Mouse (Mus musculus): Measurements from ENCODE around the gene Ldb1. TPM values are rescaled to one million over a fixed set of nuclear protein-coding genes. Genes with fewer than 3 reads are reported as not detected.

Ldb1 gene
- 100 to 1,000 TPM; 104 to 105 TPM for total RNA-seq (2021)

- intact Hi-C loops (cut with DNase I) = no loop called here
These were observed at the start of gene Ldb1 for GRCm38 (mm10) chr19:46044993-46045695. Ldb1 (minus strand) TSS chr19:46045214.

GRCm38 (mm10) chr19:46094144-46094543 is 49.1 kb upstream of the Ldb1 start:
- no peak for DNase-seq (ENCODE audit: low spot score in 2 of 2)
- intact Hi-C loops (cut with DNase I) = no loop called here

More at GRCm38 (mm10) chr19:46044993-46045695, at the start of gene Ldb1:
- DNase-seq (ENCODE audit: low spot score in 2 of 2) = peak; percentile 86 to 90

GRCm38 (mm10) chr19:46091641-46092040 is 46.6 kb upstream of the Ldb1 start:
- intact Hi-C loops (cut with DNase I) = no loop called here
- DNase-seq (ENCODE audit: low spot score in 2 of 2) = no peak

- intact Hi-C loops (cut with DNase I) = loop anchor here (5.0 kb wide), 2 partner anchors 44 to 189 kb away; partner anchors contain the start of gene Elovl3
- DNase-seq (ENCODE audit: low spot score in 2 of 2) = no peak
These were observed 42.9 kb upstream of the Ldb1 start for GRCm38 (mm10) chr19:46087871-46088270.

GRCm38 (mm10) chr19:46086337-46086736 is 41.3 kb upstream of the Ldb1 start:
- intact Hi-C loops (cut with DNase I) = loop anchor here (5.0 kb wide), 2 partner anchors 46 to 191 kb away; partner anchors contain the start of gene Elovl3
- peak; percentile 62 to 67 for DNase-seq (ENCODE audit: low spot score in 2 of 2)

- intact Hi-C loops (cut with DNase I) = loop anchor here (5.0 kb wide), 2 partner anchors 47 to 192 kb away; partner anchors contain the start of gene Elovl3
These were observed 40.2 kb upstream of the Ldb1 start for GRCm38 (mm10) chr19:46085185-46085584.

GRCm38 (mm10) chr19:46078535-46078934 is 33.5 kb upstream of the Ldb1 start:
- intact Hi-C loops (cut with DNase I) = no loop called here
- no peak for DNase-seq (ENCODE audit: low spot score in 2 of 2)

More at GRCm38 (mm10) chr19:46085185-46085584, 40.2 kb upstream of the Ldb1 start:
- DNase-seq (ENCODE audit: low spot score in 2 of 2) = no peak

- intact Hi-C loops (cut with DNase I) = loop anchor here (1.0 kb wide), 1 partner anchor 19 kb away; no protein-coding TSS in a partner anchor
- DNase-seq (ENCODE audit: low spot score in 2 of 2) = peak; percentile 100
These were observed 30.9 kb upstream of the Ldb1 start, which contains the start of gene Nolc1 for GRCm38 (mm10) chr19:46075616-46076607. Nolc1 (plus strand) TSS chr19:46075863.

- no peak for DNase-seq (ENCODE audit: low spot score in 2 of 2)
- intact Hi-C loops (cut with DNase I) = no loop called here
These were observed 29.3 kb upstream of the Ldb1 start for GRCm38 (mm10) chr19:46074266-46074665.

- intact Hi-C loops (cut with DNase I) = no loop called here
- DNase-seq (ENCODE audit: low spot score in 2 of 2) = no peak
These were observed 28.3 kb upstream of the Ldb1 start for GRCm38 (mm10) chr19:46073285-46073684.

- intact Hi-C loops (cut with DNase I) = no loop called here
- no peak for DNase-seq (ENCODE audit: low spot score in 2 of 2)
These were observed 23.0 kb upstream of the Ldb1 start for GRCm38 (mm10) chr19:46068054-46068453.

GRCm38 (mm10) chr19:46060845-46061244 is 15.8 kb upstream of the Ldb1 start:
- intact Hi-C loops (cut with DNase I) = no loop called here
- no peak for DNase-seq (ENCODE audit: low spot score in 2 of 2)

GRCm38 (mm10) chr19:46058466-46058865 is 13.5 kb upstream of the Ldb1 start:
- intact Hi-C loops (cut with DNase I) = no loop called here
- no peak for DNase-seq (ENCODE audit: low spot score in 2 of 2)

GRCm38 (mm10) chr19:46056947-46057607 is 12.1 kb upstream of the Ldb1 start:
- intact Hi-C loops (cut with DNase I) = loop anchor here (1.0 kb wide), 1 partner anchor 18 kb away; the partner anchor contains the start of gene Nolc1
- peak; percentile 75 to 76 for DNase-seq (ENCODE audit: low spot score in 2 of 2)

GRCm38 (mm10) chr19:46056388-46056946 is 11.5 kb upstream of the Ldb1 start:
- peak; percentile 94 to 98 for DNase-seq (ENCODE audit: low spot score in 2 of 2)
- intact Hi-C loops (cut with DNase I) = no loop called here

GRCm38 (mm10) chr19:46055752-46056387 is 10.9 kb upstream of the Ldb1 start:
- intact Hi-C loops (cut with DNase I) = no loop called here
- DNase-seq (ENCODE audit: low spot score in 2 of 2) = no peak

GRCm38 (mm10) chr19:46050462-46050861 is 5.4 kb upstream of the Ldb1 start:
- no peak for DNase-seq (ENCODE audit: low spot score in 2 of 2)
- intact Hi-C loops (cut with DNase I) = no loop called here

- intact Hi-C loops (cut with DNase I) = no loop called here
These were observed 4.1 kb upstream of the Ldb1 start for GRCm38 (mm10) chr19:46049129-46049528.

GRCm38 (mm10) chr19:46047426-46047825 is 2.4 kb upstream of the Ldb1 start:
- intact Hi-C loops (cut with DNase I) = no loop called here
- DNase-seq (ENCODE audit: low spot score in 2 of 2) = no peak

More at GRCm38 (mm10) chr19:46049129-46049528, 4.1 kb upstream of the Ldb1 start:
- DNase-seq (ENCODE audit: low spot score in 2 of 2) = no peak
